Mouse (Mus musculus) activated CD4-positive, CD25-positive, alpha-beta regulatory T cell, adult 4 months (primary cell): ENCODE measurements around the gene Ppfibp2. TPM values are rescaled to one million over a fixed set of nuclear protein-coding genes. Genes with fewer than 3 reads are reported as not detected.

Experiments used
- ATAC-seq: one replicate; pipeline ENCODE4 v1.8.0; 2017
- polyA plus RNA-seq, 2 experiments: library from polyadenylated mRNA; unstranded; fragments of 100-300 nt; shearing (Covaris generic); gene quantifications; one replicate each; pipeline ENCODE4 v1.2.1; 2017

Gene Ppfibp2
- polyA plus RNA-seq, 2 experiments from 2014 or later, result 0.31 to 0.44 TPM

GRCm38 (mm10) chr7:107664063-107665056 is 69.4 kb downstream of the Ppfibp2 start:
- peak; percentile 71 for ATAC-seq

- no peak for ATAC-seq
Observed at GRCm38 (mm10) chr7:107665221-107665585, 70.2 kb downstream of the Ppfibp2 start.

GRCm38 (mm10) chr7:107665586-107666261 is 70.7 kb downstream of the Ppfibp2 start:
- no peak for ATAC-seq

- ATAC-seq, result no peak
Observed at GRCm38 (mm10) chr7:107666262-107666902, 71.4 kb downstream of the Ppfibp2 start.

- no peak for ATAC-seq
Observed at GRCm38 (mm10) chr7:107668514-107668913, 73.5 kb downstream of the Ppfibp2 start.

- ATAC-seq, result no peak
Observed at GRCm38 (mm10) chr7:107675224-107675623, 80.2 kb downstream of the Ppfibp2 start.

GRCm38 (mm10) chr7:107680151-107680852 is 85.3 kb downstream of the Ppfibp2 start:
- no peak for ATAC-seq

GRCm38 (mm10) chr7:107681306-107681705 is 86.3 kb downstream of the Ppfibp2 start:
- no peak for ATAC-seq

- ATAC-seq, result no peak
Observed at GRCm38 (mm10) chr7:107683162-107683561, 88.2 kb downstream of the Ppfibp2 start.

- no peak for ATAC-seq
Observed at GRCm38 (mm10) chr7:107683622-107684021, 88.6 kb downstream of the Ppfibp2 start.

GRCm38 (mm10) chr7:107685238-107685954 is 90.4 kb downstream of the Ppfibp2 start:
- no peak for ATAC-seq

- ATAC-seq, result no peak
Observed at GRCm38 (mm10) chr7:107685955-107686285, 90.9 kb downstream of the Ppfibp2 start.

- peak; percentile 61 for ATAC-seq
Observed at GRCm38 (mm10) chr7:107687412-107687811, 92.4 kb downstream of the Ppfibp2 start.

GRCm38 (mm10) chr7:107688040-107688439 is 93.0 kb downstream of the Ppfibp2 start:
- ATAC-seq, result no peak

- no peak for ATAC-seq
Observed at GRCm38 (mm10) chr7:107690426-107691221, 95.6 kb downstream of the Ppfibp2 start.

GRCm38 (mm10) chr7:107691493-107691892 is 96.5 kb downstream of the Ppfibp2 start:
- ATAC-seq, result no peak

GRCm38 (mm10) chr7:107694254-107694947 is 99.4 kb downstream of the Ppfibp2 start:
- ATAC-seq, result no peak

GRCm38 (mm10) chr7:107697066-107697465 is 102.1 kb downstream of the Ppfibp2 start:
- ATAC-seq, result no peak

GRCm38 (mm10) chr7:107699926-107700325 is 104.9 kb downstream of the Ppfibp2 start:
- ATAC-seq, result no peak

GRCm38 (mm10) chr7:107700646-107701045 is 105.6 kb downstream of the Ppfibp2 start:
- no peak for ATAC-seq
